Mouse (Mus musculus): Measurements from ENCODE around the gene Triml2. TPM values are rescaled to one million over a fixed set of nuclear protein-coding genes. Genes with fewer than 3 reads are reported as not detected.

The Triml2 gene
- not detected in 2 replicates for polyA plus RNA-seq (2016; fragmentation: Nextera tagmentation; extraction: Ambion mirVana)

DNA sequence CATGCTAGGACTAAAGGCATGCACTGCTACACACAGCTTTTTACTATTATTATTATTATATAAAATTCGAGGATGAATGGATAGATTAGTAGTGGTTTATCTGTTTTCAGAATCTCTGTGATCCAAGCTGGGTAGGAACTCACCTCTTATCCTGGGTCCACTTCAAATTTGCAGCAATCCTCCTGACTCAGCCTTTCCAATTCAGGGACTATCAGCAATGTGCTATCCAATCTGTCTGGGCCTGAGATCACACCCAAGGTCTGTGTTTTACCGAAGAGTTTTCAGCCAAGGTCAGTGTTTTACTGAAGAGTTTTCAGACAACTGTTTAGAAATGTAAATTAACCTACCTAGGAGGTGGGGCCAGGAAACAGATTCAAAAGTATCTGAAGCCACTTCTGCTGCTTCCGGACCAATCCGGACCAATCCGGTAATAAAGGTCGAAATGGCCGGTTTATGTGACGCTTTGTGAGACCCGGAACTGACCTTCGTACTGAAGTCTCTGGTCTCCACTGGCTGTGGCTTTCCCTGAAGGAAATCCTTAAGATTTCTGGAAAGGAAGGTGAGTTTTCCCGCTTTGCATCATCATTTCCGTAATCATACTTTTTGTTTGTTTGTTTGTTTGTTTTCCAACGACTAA lies at the start of gene Triml2:
Gene Triml2 (plus strand): TSS at position 488 of the 637 bp plus-strand sequence.
- no peak within 1 kb of the TSS for H3K27ac ChIP-seq
- no peaks in the 10 kb centered on the region for H3K36me3 ChIP-seq
- H3K9me3 ChIP-seq: no peaks in the 10 kb centered on the region
- WGBS: 92% methylated on average over 13 of the region's 13 CpGs
- no peaks in the 10 kb centered on the region for H3K27me3 ChIP-seq (ENCODE audit: insufficient read depth, poor library complexity, severe bottlenecking)
- no peak for DNase-seq (ENCODE audit: low spot score)
- H3K4me3 ChIP-seq: no peak within 1 kb of the TSS
- no peaks in the 10 kb centered on the region for H3K4me1 ChIP-seq

DNA sequence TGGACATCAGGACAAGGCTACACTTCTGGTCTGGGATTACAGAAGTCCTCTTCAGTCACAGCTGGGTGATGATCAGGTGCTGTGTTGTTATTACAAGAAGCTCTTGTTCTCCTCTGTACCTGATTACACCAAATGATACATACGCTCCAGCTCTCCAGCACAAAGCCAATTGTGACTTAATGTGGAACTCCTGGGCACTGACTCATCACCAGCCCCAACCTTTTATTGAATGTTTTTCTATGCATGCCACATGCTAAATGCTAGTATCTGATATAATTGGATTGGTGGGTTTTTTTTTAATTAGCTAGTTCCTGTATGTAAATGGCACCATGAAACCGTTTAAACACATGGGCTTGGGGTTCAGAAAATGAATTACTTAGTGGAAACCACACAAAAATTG lies 39.0 kb upstream of the Triml2 start, which contains the start of gene Triml1:
Gene Triml1 (minus strand): TSS at position 101 of the 400 bp plus-strand sequence.
- DNase-seq (ENCODE audit: low spot score): no peak
- Histone ChIP-seq H3K27me3 (ENCODE audit: insufficient read depth, poor library complexity, severe bottlenecking) (no peaks in the 10 kb centered on the region), H3K27ac (no peak within 1 kb of the TSS), H3K4me3 (no peak within 1 kb of the TSS), H3K36me3 (no peaks in the 10 kb centered on the region), H3K9me3 (no peaks in the 10 kb centered on the region), H3K4me1 (no peaks in the 10 kb centered on the region)
- 84% methylated on average over 2 of the region's 2 CpGs for WGBS

DNA sequence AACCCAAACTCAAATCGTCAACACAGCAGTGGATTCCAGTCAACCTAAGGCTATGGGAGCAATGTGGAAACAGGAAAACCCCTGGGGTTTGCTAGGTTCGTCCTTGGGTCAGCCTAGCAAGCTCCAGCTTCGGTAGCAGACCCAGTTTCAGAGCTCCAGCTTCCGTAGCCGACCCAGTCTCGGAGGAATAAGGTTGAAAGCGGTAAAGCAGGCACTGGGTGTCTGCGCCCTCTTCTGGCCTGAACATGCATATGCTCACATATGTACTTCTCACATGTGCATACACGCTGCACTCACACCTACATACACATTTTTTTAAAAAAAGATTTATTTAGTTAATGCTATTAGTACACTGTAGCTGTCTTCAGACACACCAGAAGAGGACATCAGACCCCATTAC lies 31.0 kb upstream of the Triml2 start:
- Histone ChIP-seq H3K9me3 (no peaks in the 10 kb centered on the region), H3K36me3 (no peaks in the 10 kb centered on the region), H3K4me1 (no peaks in the 10 kb centered on the region), H3K4me3 (no peak overlapping the region), H3K27ac (no peak overlapping the region), H3K27me3 (ENCODE audit: insufficient read depth, poor library complexity, severe bottlenecking) (no peaks in the 10 kb centered on the region)
- no peak for DNase-seq (ENCODE audit: low spot score)
- 80% methylated on average over 9 of the region's 9 CpGs for WGBS

DNA sequence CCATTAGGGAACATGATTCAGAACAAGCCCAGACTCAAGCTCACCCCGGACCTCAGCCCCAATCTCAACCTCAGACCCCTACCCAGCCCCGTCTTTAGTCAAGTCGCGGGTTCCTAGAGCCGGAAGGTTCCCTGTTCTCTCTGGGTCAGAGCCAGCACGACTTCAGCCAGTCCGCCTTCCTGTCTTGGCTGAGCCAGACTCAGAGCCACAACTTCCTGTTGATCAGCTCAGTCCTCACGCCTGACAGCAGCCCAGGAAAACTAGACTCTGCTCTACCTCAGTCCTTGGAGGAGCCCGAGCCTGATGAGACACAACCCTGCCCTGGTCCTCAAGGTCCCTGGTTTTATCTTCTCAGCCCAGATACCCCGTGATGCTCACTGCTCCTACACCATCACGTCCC lies 17.1 kb upstream of the Triml2 start:
- Histone ChIP-seq H3K36me3 (no peaks in the 10 kb centered on the region), H3K27me3 (ENCODE audit: insufficient read depth, poor library complexity, severe bottlenecking) (no peaks in the 10 kb centered on the region), H3K4me3 (no peak overlapping the region), H3K27ac (no peak overlapping the region), H3K4me1 (no peaks in the 10 kb centered on the region), H3K9me3 (no peaks in the 10 kb centered on the region)
- 71% methylated on average over 11 of the region's 11 CpGs for WGBS
- DNase-seq (ENCODE audit: low spot score): no peak

DNA sequence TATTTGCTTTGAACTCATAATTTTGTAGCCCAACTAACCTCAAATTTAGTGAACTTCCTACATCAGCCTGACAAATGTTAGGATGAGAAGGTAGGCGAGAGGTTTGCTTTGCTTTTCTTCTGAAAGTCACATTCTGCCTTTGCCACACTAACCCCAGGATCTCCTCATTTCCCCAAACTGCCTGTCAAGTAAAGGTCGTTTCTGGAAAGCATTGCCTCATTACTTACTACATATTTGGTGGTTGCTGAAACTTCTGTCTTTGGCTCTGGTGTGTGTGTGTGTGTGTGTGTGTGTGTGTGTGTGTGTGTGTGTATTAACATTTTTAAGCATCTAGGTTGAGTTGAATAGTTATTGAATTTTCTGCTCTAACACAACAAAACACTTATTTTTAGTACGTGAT lies 15.9 kb upstream of the Triml2 start:
- no peaks in the 10 kb centered on the region for H3K36me3 ChIP-seq
- H3K27me3 ChIP-seq (ENCODE audit: insufficient read depth, poor library complexity, severe bottlenecking): no peaks in the 10 kb centered on the region
- 89% methylated on average over 3 of the region's 3 CpGs for WGBS
- H3K27ac ChIP-seq: no peak overlapping the region
- no peaks in the 10 kb centered on the region for H3K9me3 ChIP-seq
- H3K4me3 ChIP-seq: no peak overlapping the region
- H3K4me1 ChIP-seq: no peaks in the 10 kb centered on the region
- no peak for DNase-seq (ENCODE audit: low spot score)

DNA sequence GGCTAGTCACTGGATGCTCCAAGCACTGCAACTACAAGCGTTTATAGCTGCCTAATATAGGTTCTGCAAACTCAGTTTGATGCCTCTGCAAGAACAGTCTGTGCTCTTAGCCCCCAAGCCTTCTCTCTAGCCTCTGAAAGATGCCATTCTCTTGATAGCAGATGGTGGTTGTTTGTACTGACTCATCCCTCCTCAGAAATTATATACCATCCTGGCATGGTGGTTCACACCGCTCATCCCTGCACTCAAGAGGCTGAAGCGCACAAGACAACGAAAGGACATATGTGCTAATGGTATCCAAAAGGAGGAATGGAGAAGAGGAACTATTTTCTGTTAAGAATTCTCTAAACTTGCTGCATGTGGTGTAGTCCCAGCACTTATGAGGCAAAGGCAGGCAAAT lies 12.3 kb upstream of the Triml2 start:
- Histone ChIP-seq H3K4me3 (no peak overlapping the region), H3K36me3 (no peaks in the 10 kb centered on the region), H3K9me3 (no peaks in the 10 kb centered on the region), H3K27me3 (ENCODE audit: insufficient read depth, poor library complexity, severe bottlenecking) (no peaks in the 10 kb centered on the region), H3K4me1 (no peaks in the 10 kb centered on the region), H3K27ac (no peak overlapping the region)
- 83% methylated on average over 4 of the region's 4 CpGs for WGBS
- DNase-seq (ENCODE audit: low spot score): no peak

DNA sequence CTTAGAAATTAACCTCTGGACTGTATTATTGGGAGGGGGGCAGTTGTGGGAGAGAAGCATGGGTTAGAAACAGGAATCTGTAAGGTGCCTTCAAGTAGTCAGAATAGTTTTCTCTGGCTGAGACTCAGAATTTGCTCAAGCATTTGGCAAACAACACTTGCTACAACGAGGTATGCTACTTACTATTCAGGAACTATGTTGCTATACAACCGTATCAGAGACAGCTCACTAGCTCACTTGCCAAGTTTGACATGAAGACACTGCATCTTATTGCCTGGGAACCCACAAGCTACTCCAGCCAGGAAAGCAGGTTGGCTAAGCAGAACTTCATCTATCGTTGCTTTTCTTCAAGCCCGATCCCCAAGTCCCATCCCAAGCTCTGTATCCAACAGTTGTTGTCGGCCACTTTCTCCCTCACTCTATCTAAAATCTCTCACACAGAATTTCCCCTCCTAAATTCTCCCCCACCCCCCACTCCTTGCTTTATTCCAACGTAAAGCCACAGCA lies 11.0 kb upstream of the Triml2 start:
- Histone ChIP-seq H3K36me3 (no peaks in the 10 kb centered on the region), H3K9me3 (no peaks in the 10 kb centered on the region), H3K27ac (no peak overlapping the region), H3K27me3 (ENCODE audit: insufficient read depth, poor library complexity, severe bottlenecking) (no peaks in the 10 kb centered on the region), H3K4me1 (no peaks in the 10 kb centered on the region), H3K4me3 (no peak overlapping the region)
- no peak for DNase-seq (ENCODE audit: low spot score)
- WGBS: 81% methylated on average over 6 of the region's 6 CpGs

DNA sequence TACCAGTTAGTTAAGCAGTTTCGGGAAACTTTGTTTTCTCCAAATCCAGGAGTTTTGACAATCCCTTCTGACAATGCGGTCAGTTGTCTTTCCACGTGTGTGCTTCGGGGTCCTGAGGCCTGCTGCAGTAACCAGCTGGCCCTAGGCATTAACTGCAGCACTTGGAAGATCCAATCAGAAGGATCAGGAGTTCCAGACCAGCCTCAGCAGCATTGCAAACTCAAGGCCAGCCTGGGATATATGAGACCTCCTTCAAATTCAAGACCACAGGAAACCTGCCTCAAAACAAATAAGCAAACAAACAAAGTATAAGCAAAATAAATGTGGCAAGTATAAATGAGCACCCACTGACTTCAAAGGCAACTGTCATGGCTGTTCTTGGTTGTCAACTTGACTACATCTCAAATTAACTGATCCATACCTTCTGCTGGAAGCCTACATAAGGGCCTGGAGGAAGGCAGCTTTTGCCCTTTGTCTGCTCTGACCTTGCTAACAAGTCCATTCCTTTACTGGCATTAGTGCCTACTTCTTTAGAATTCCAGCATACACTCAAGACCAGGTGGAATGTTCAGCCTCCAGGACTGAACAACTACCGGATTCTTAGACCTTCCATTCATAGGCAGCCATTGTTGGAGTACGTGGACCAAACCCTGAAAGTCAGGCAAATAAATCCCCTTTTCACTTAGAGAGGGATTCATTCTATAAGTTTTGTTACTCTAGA lies 3.4 kb upstream of the Triml2 start:
- Histone ChIP-seq H3K9me3 (no peaks in the 10 kb centered on the region), H3K36me3 (no peaks in the 10 kb centered on the region), H3K4me3 (no peak overlapping the region), H3K27ac (no peak overlapping the region), H3K27me3 (ENCODE audit: insufficient read depth, poor library complexity, severe bottlenecking) (no peaks in the 10 kb centered on the region), H3K4me1 (no peaks in the 10 kb centered on the region)
- DNase-seq (ENCODE audit: low spot score): no peak
- WGBS: 88% methylated on average over 6 of the region's 6 CpGs

DNA sequence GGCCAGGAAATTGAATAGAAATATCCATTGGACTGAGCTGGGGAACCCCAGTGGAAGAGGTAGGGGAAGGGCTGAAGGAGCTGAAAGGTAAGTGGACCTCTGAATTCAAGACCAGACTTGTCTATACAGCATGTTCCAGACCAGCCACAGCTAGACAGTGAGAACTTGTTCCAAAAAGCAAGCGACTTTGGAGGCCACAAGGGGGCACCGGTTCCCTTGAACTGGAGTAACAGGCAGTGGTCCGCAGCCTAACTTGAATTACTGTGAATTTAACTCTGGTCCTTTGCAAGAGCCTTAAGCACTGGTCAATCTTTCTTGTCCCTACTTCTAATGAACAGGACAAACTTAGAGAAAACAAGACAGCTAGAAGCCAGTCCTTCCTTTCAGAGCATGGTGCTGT lies 2.1 kb upstream of the Triml2 start:
- no peaks in the 10 kb centered on the region for H3K36me3 ChIP-seq
- H3K9me3 ChIP-seq: no peaks in the 10 kb centered on the region
- no peaks in the 10 kb centered on the region for H3K27me3 ChIP-seq (ENCODE audit: insufficient read depth, poor library complexity, severe bottlenecking)
- DNase-seq (ENCODE audit: low spot score): no peak
- WGBS: 58% methylated on average over 3 of the region's 3 CpGs
- H3K4me3 ChIP-seq: no peak overlapping the region
- no peak overlapping the region for H3K27ac ChIP-seq
- H3K4me1 ChIP-seq: no peaks in the 10 kb centered on the region

DNA sequence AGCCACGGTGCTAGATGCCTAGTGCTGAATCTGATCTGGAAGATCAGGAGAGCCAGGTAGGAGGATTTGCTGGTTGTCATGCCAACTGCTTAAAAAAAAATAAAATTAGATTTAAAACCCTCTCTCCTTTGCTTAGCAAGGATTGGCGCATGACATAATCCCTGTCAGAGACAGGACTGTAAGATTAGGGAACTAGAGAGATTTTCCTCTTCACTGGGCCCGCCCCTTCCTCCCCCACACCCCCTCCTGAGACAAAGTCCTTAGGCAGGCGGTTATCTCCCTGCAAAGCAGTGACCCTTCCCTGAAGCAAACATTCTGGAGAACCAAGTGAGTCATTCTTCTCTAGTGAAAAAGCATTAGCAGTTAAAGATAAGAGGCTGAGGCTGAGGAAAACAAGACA lies 1.2 kb upstream of the Triml2 start:
- H3K27ac ChIP-seq: no peak overlapping the region

DNA sequence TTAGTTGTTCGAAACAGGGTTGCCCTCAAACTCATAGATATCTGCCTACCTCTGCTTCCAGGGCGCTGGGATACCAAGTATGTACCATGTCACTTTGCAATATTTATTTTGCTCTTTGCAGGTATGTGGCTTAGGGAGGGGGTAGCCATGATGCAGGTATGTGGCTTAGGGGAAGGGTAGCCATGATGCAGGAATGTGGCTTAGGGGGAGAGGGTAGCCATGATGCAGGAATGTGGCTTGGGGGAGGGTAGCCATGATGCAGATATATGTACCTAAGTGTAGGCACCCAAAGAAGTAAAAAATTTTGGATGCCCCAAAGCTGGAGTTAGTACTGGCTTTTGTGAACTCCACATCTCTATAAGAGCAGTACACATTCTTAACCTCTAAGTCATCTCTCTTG lies 1.9 kb downstream of the Triml2 start:
- Histone ChIP-seq H3K36me3 (no peaks in the 10 kb centered on the region), H3K27ac (no peak overlapping the region)
- WGBS: 88% methylated on average over 2 of the region's 2 CpGs

More for the DNA sequence above, 1.2 kb upstream of the Triml2 start:
- no peaks in the 10 kb centered on the region for H3K4me1 ChIP-seq
- H3K27me3 ChIP-seq (ENCODE audit: insufficient read depth, poor library complexity, severe bottlenecking): no peaks in the 10 kb centered on the region
- H3K9me3 ChIP-seq: no peaks in the 10 kb centered on the region
- H3K36me3 ChIP-seq: no peaks in the 10 kb centered on the region
- 13% methylated on average over 4 of the region's 4 CpGs for WGBS
- no peak overlapping the region for H3K4me3 ChIP-seq
- peak; percentile 86 for DNase-seq (ENCODE audit: low spot score)

DNA sequence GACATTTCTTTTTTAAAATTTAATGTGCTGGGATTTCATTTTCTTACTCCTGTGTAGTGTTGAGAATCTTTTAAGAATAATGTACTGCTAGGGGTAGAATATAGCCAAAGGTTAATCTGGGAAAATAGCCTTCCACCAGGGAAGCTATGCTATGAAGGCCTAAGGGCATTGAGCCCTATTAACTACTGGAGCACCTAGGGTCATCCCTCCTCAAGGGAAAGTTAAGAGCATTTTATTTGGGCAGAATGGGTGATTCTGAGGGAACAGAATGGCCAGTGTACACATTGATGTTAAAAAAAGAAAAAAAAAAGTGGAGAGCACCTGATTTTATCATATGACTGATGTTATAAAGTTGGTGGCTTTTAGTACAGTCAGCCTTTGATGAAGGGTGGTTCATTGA lies 35.2 kb downstream of the Triml2 start:
- Histone ChIP-seq H3K9me3 (no peaks in the 10 kb centered on the region), H3K4me3 (no peak overlapping the region), H3K36me3 (no peaks in the 10 kb centered on the region), H3K27me3 (ENCODE audit: insufficient read depth, poor library complexity, severe bottlenecking) (no peaks in the 10 kb centered on the region), H3K27ac (no peak overlapping the region), H3K4me1 (no peaks in the 10 kb centered on the region)
- no peak for DNase-seq (ENCODE audit: low spot score)

More for the DNA sequence above, 1.9 kb downstream of the Triml2 start:
- Histone ChIP-seq H3K27me3 (ENCODE audit: insufficient read depth, poor library complexity, severe bottlenecking) (no peaks in the 10 kb centered on the region), H3K4me3 (no peak overlapping the region), H3K4me1 (no peaks in the 10 kb centered on the region), H3K9me3 (no peaks in the 10 kb centered on the region)
- DNase-seq (ENCODE audit: low spot score): no peak

DNA sequence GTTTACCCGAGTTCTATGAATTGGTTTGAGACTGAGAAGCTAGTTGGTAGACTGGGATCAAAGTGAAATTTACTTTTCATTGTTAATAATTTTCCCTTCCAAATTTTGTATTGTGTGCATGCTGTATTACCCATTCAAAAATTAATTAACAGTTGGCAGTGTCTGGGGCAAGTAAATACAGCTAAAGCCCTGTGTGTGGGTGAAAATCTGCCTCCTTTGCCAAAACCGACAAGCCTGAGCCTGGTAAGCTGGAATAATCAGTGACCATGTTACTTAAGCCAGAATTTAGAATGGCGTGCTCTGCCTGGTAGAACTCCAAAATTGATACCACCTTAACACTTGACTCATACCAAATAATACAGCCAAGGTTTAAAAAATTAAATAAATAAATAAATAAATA lies 63.0 kb downstream of the Triml2 start:
- H3K27ac ChIP-seq: no peak overlapping the region
- no peaks in the 10 kb centered on the region for H3K4me1 ChIP-seq
- no peak for DNase-seq (ENCODE audit: low spot score)
- H3K4me3 ChIP-seq: no peak overlapping the region
- H3K9me3 ChIP-seq: no peaks in the 10 kb centered on the region
- no peaks in the 10 kb centered on the region for H3K36me3 ChIP-seq
- WGBS: 78% methylated on average over 3 of the region's 3 CpGs
- H3K27me3 ChIP-seq (ENCODE audit: insufficient read depth, poor library complexity, severe bottlenecking): no peaks in the 10 kb centered on the region
